Mouse (Mus musculus): Measurements from ENCODE around the gene Stap2. TPM values are rescaled to one million over a fixed set of nuclear protein-coding genes. Genes with fewer than 3 reads are reported as not detected.

Stap2 gene
- polyA plus RNA-seq, 1 experiment, result 0.46 TPM

DNA sequence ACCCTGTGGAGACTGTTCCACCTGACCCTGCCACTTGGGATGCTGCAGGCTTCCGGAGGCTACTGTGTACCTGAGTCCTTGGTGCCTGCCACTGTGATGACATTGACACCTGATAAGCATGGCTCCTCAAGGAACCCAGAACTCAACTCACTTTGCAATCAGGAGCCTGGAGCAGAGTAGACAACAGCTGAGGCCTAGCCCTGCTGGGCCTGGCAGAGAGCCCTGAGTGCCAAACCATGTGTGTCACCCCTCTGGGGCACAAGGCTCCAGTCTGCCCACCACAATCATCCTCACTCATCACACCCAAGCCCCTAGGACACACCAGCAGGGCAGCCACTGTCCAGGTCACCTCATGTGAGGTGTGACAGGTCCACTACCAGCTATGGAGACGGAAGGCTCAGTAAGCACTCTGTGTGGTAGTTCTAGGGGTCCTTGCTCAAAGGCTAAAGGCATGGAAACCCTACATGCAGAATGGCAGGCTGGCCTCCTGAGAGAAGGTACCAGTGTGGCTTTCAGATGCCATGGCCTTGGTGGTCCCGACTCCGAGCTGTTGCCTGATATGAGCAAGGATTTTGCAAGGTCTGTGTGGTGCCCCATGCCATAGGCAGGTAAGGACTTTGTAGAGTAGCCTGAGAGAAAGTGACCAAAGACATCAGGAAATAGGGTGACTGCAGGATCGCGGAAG, 15.2 kb upstream of the Stap2 start:
- H3K79me2 ChIP-seq (ENCODE audit: control insufficient read depth, insufficient read depth), result peaks cover 52% of the 10 kb centered on the region
- H3K27me3 ChIP-seq (ENCODE audit: control insufficient read depth, insufficient read depth, insufficient read length), result no peaks in the 10 kb centered on the region
- H3K36me3 ChIP-seq (ENCODE audit: control insufficient read depth, insufficient read depth), result peaks cover 6% of the 10 kb centered on the region
- H3K4me3 ChIP-seq, result no peak overlapping the region
- H3ac ChIP-seq (ENCODE audit: control insufficient read depth, insufficient read length), result no peak overlapping the region
- no peak overlapping the region for H3K4me2 ChIP-seq (ENCODE audit: low read depth)
- TF ChIP-seq MYOG (IDR thresholded peaks at IDR 0.05; ENCODE audit: control insufficient read depth in 1 of 3, insufficient read depth in 1 of 3, insufficient read length in 2 of 3, low read depth in 2 of 3), result peak in 2 of 3 experiments; percentile 45 to 90
- peak; percentile 72 for TF ChIP-seq POLR2AphosphoS2 (IDR thresholded peaks at IDR 0.05; ENCODE audit: insufficient read length, low read depth)
- no peak for TF ChIP-seq MAX (IDR thresholded peaks at IDR 0.05; ENCODE audit: low read depth)
- TF ChIP-seq MYOD1 (IDR thresholded peaks at IDR 0.05; ENCODE audit: control insufficient read depth in 1 of 3, insufficient read length in 2 of 3, low read depth in 2 of 3), result peak in 2 of 3 experiments; percentile 51 to 53

DNA sequence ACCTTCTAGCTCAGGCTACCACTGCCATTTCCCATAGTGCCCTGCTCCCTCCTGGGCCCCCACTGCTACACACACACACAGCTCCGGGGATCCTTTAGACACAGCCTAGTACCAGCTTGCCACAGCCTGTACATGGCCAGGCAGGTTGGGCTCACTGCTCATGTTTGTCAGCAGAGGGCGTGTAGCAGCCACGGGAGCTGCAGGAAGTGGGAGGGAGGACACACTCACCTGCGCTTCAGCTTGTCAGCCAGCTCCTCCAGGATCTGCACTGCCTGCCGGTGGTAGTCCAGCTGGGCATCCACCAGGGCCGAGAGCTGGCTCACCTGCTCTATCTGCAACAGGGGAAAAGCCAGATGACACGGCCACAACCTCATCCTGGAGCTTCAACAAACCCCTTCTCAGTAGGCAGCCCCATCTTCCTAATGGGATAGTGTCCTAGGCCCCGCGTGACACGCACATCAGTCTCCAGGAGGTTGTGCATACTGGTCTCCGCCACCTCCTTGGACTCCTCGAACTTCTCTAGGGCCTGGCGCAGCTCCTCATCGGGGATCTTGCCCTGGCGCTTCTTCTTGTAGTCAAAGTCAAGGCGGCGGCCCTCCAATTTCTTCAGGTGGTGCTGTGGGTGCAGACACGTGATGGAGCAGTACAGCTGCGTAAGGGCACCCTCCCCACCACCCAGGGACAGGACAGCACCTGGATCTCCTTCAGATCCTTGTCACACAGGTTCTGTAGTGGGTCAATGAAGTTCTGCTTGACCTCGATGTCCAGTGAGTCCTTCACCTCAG, 13.2 kb upstream of the Stap2 start:
- H3K79me2 ChIP-seq (ENCODE audit: control insufficient read depth, insufficient read depth), result peaks cover 32% of the 10 kb centered on the region
- peak; percentile 52 for TF ChIP-seq POLR2A (IDR thresholded peaks at IDR 0.05; ENCODE audit: insufficient read length, low read depth)
- no peak for TF ChIP-seq TCF3 (IDR thresholded peaks at IDR 0.05; ENCODE audit: insufficient read length, low read depth)
- no peak for TF ChIP-seq MAX (IDR thresholded peaks at IDR 0.05; ENCODE audit: low read depth)
- no peak for TF ChIP-seq SRF (IDR thresholded peaks at IDR 0.05; ENCODE audit: control insufficient read depth, insufficient read length, low read depth)
- peak; percentile 82 for TF ChIP-seq POLR2AphosphoS2 (IDR thresholded peaks at IDR 0.05; ENCODE audit: insufficient read length, low read depth)
- TF ChIP-seq MYOG (IDR thresholded peaks at IDR 0.05; ENCODE audit: control insufficient read depth in 1 of 3, insufficient read depth in 1 of 3, insufficient read length in 2 of 3, low read depth in 2 of 3), result no peak
- no peak for TF ChIP-seq E2F4 (IDR thresholded peaks at IDR 0.05; ENCODE audit: insufficient read depth)
- TF ChIP-seq TCF12 (IDR thresholded peaks at IDR 0.05; ENCODE audit: insufficient read depth, poor library complexity, severe bottlenecking), result no peak
- no peak overlapping the region for H3ac ChIP-seq (ENCODE audit: control insufficient read depth, insufficient read length)
- H3K4me3 ChIP-seq, result no peak overlapping the region
- no peaks in the 10 kb centered on the region for H3K27me3 ChIP-seq (ENCODE audit: control insufficient read depth, insufficient read depth, insufficient read length)
- H3K36me3 ChIP-seq (ENCODE audit: control insufficient read depth, insufficient read depth), result peaks cover 11% of the 10 kb centered on the region
- H3K4me2 ChIP-seq (ENCODE audit: low read depth), result no peak overlapping the region

DNA sequence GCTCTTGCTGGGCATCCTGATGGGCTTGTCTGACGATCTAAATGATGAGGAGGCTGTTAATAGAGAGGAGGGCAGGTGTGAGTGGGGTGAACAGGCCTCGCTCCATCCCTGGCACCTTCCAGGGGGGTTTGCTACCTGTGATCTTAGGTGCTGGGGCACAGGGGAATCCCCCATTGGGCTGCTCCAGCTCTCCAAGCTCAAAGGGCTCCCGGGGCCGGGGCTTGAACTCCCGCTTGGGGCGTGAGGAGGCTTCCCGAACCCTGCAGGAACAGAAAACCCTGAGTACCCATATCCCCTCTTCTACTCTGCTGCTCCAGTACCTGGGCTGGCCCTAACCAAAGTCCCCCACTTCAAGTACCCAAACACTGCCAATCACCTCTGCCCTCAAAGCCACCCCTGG, 12.5 kb upstream of the Stap2 start:
- no peak for TF ChIP-seq TCF12 (IDR thresholded peaks at IDR 0.05; ENCODE audit: insufficient read depth, poor library complexity, severe bottlenecking)
- no peak for TF ChIP-seq POLR2A (IDR thresholded peaks at IDR 0.05; ENCODE audit: insufficient read length, low read depth)
- TF ChIP-seq USF1 (IDR thresholded peaks at IDR 0.05; ENCODE audit: low read depth), result no peak
- no peak for TF ChIP-seq REST (IDR thresholded peaks at IDR 0.05; ENCODE audit: insufficient read depth, insufficient read length)
- TF ChIP-seq TCF3 (IDR thresholded peaks at IDR 0.05; ENCODE audit: insufficient read length, low read depth), result no peak
- TF ChIP-seq MYOG (IDR thresholded peaks at IDR 0.05; ENCODE audit: control insufficient read depth in 1 of 3, insufficient read depth in 1 of 3, insufficient read length in 2 of 3, low read depth in 2 of 3), result no peak
- Histone ChIP-seq H3K4me2 (ENCODE audit: low read depth) (no peak overlapping the region), H3ac (ENCODE audit: control insufficient read depth, insufficient read length) (no peak overlapping the region), H3K4me3 (no peak overlapping the region), H3K36me3 (ENCODE audit: control insufficient read depth, insufficient read depth) (peaks cover 15% of the 10 kb centered on the region), H3K79me2 (ENCODE audit: control insufficient read depth, insufficient read depth) (peaks cover 25% of the 10 kb centered on the region), H3K27me3 (ENCODE audit: control insufficient read depth, insufficient read depth, insufficient read length) (no peaks in the 10 kb centered on the region)

DNA sequence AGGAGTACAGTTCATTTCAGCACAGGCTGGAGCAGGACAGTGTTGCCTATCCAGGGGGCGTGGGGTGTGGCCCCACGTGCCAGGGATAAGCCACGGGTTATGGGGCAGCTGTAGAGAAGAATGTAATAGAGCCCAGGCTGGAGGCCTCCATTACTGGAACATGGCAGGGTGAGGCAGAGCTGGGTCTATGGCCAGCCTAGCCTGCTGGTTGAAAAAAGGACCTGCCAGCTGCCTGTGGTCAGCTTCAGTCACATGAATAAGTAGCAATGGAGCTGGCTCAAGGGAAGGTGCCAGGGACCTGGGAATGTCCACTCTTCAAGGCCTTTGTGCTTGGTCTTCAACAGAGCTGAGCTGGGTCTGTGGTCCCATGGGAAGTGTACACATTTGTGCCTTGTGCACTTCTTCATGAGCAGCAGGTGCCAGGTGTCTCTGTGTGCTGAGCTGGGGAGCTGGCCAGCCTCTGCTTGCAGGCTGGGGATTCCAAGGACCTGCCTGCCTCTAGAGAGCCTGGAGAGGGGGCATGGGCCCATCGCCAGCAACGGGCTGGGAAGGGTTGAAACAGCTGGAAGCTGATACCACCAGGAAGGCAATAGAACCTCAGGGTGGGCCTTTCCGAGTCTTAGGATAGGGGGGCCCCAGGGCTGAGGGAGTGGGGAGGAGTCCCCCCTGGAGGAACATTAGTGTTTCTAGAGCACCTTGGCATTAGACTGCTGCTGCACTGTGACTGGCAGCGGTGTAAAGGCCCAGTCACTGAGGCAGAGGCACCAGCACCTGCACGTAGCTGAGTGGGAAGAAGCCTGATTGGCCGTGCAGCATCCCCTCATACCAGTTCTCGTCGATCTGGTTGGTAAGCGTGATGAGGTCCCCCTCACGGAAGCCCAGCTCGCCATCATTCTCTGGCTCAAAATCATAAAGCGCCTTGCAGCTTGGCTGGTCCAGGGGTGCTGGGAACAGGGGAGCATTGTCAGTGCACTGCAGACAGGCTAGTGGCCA, 11.7 kb upstream of the Stap2 start:
- peak in 2 of 3 experiments; percentile 27 to 34 for TF ChIP-seq MYOD1 (IDR thresholded peaks at IDR 0.05; ENCODE audit: control insufficient read depth in 1 of 3, insufficient read length in 2 of 3, low read depth in 2 of 3)
- TF ChIP-seq TCF3 (IDR thresholded peaks at IDR 0.05; ENCODE audit: insufficient read length, low read depth), result no peak
- peak; percentile 87 for TF ChIP-seq POLR2AphosphoS2 (IDR thresholded peaks at IDR 0.05; ENCODE audit: insufficient read length, low read depth)
- TF ChIP-seq USF1 (IDR thresholded peaks at IDR 0.05; ENCODE audit: low read depth), result no peak
- TF ChIP-seq MAX (IDR thresholded peaks at IDR 0.05; ENCODE audit: low read depth), result no peak
- no peak for TF ChIP-seq E2F4 (IDR thresholded peaks at IDR 0.05; ENCODE audit: insufficient read depth)
- TF ChIP-seq POLR2A (IDR thresholded peaks at IDR 0.05; ENCODE audit: insufficient read length, low read depth), result peak; percentile 39
- TF ChIP-seq MYOG (IDR thresholded peaks at IDR 0.05; ENCODE audit: control insufficient read depth in 1 of 3, insufficient read depth in 1 of 3, insufficient read length in 2 of 3, low read depth in 2 of 3), result peak in 2 of 3 experiments; percentile 56 to 81
- no peak for TF ChIP-seq TCF12 (IDR thresholded peaks at IDR 0.05; ENCODE audit: insufficient read depth, poor library complexity, severe bottlenecking)
- Histone ChIP-seq H3K4me2 (ENCODE audit: low read depth) (no peak overlapping the region), H3ac (ENCODE audit: control insufficient read depth, insufficient read length) (no peak overlapping the region), H3K27me3 (ENCODE audit: control insufficient read depth, insufficient read depth, insufficient read length) (no peaks in the 10 kb centered on the region), H3K79me2 (ENCODE audit: control insufficient read depth, insufficient read depth) (peaks cover 18% of the 10 kb centered on the region), H3K4me3 (no peak overlapping the region), H3K36me3 (ENCODE audit: control insufficient read depth, insufficient read depth) (peaks cover 20% of the 10 kb centered on the region)
